Mouse (Mus musculus) MEL (cell line): ENCODE data around the gene Dock11. TPM values are rescaled to one million over a fixed set of nuclear protein-coding genes. Genes with fewer than 3 reads are reported as not detected.

Experiments used
- DNase-seq: peaks from one replicate; pipeline ENCODE4 v3.0.0; 2011; ENCODE audit warnings: low read depth, low spot score
- H3K27ac ChIP-seq: 2 replicates; pipeline ENCODE4 v1.5.1; 2012; ENCODE audit warnings: low read depth, mild to moderate bottlenecking, control low read depth, low read length, moderate library complexity; ENCODE audit not compliant: control insufficient read depth
- H3K27me3 ChIP-seq, 2 experiments: fragments of 150-350 bp in 1 of 2; sonication (generic) in 1 of 2; 2 replicates each; pipeline ENCODE4 v1.6.1; 2012; ENCODE audit warnings: low read length in 2 of 2, mild to moderate bottlenecking in 2 of 2, improper control_type of control experiment in 1 of 2, moderate library complexity in 1 of 2; ENCODE audit not compliant: insufficient read depth in 2 of 2, control insufficient read depth in 1 of 2
- H3K36me3 ChIP-seq, 2 experiments: 2 replicates each; pipeline ENCODE4 v1.6.1; 2012 to 2014; ENCODE audit warnings: low read length in 2 of 2, improper control_type of control experiment in 1 of 2, inconsistent platforms in 1 of 2, mild to moderate bottlenecking in 1 of 2; ENCODE audit not compliant: insufficient read depth in 2 of 2, control insufficient read depth in 1 of 2
- H3K4me1 ChIP-seq, 2 experiments: fragments of 150-350 bp in 1 of 2; sonication (generic) in 1 of 2; 2 replicates each; pipeline ENCODE4 v1.6.1; 2012; ENCODE audit warnings: low read length in 2 of 2, improper control_type of control experiment in 1 of 2, mild to moderate bottlenecking in 1 of 2; ENCODE audit not compliant: insufficient read depth in 2 of 2, control insufficient read depth in 1 of 2
- H3K4me3 ChIP-seq, 2 experiments: fragments of 150-350 bp in 1 of 2; sonication (generic) in 1 of 2; 2 replicates each; pipeline ENCODE4 v1.5.1; 2012; ENCODE audit warnings: low read depth in 2 of 2, low read length in 2 of 2, mild to moderate bottlenecking in 2 of 2, moderate library complexity in 2 of 2, control low read depth in 1 of 2, improper control_type of control experiment in 1 of 2; ENCODE audit not compliant: control insufficient read depth in 1 of 2, insufficient read depth in 1 of 2
- H3K79me2 ChIP-seq: 2 replicates; pipeline ENCODE4 v1.6.1; 2012; ENCODE audit warnings: mild to moderate bottlenecking, low read length, moderate library complexity; ENCODE audit not compliant: control insufficient read depth, poor library complexity, insufficient read depth
- H3K9ac ChIP-seq: 2 replicates; pipeline ENCODE4 v1.6.1; 2012; ENCODE audit warnings: low read depth, mild to moderate bottlenecking, control low read depth, low read length, moderate library complexity; ENCODE audit not compliant: control insufficient read depth, poor library complexity, severe bottlenecking
- H3K9me3 ChIP-seq: fragments of 150-350 bp; sonication (generic); replicated peaks from 2 replicates; pipeline ENCODE4 v1.6.1; 2012; ENCODE audit warnings: mild to moderate bottlenecking, low read length, improper control_type of control experiment, moderate library complexity; ENCODE audit not compliant: insufficient read depth
- BHLHE40 ChIP-seq: IDR thresholded peaks from 2 replicates; pipeline ENCODE4 v1.6.1; 2012; ENCODE audit warnings: low read depth, mild to moderate bottlenecking, inconsistent platforms, low read length, improper control_type of control experiment, borderline replicate concordance
- CHD1 ChIP-seq: IDR thresholded peaks from 2 replicates; pipeline ENCODE4 v1.6.1; 2012; ENCODE audit warnings: low read depth, mild to moderate bottlenecking, inconsistent platforms, low read length, improper control_type of control experiment
- EP300 ChIP-seq, 2 experiments: IDR thresholded peaks; 2 replicates each; pipeline ENCODE4 v1.6.1; 2011; ENCODE audit warnings: improper control_type of control experiment in 2 of 2, low read length in 2 of 2, low read depth in 1 of 2, mild to moderate bottlenecking in 1 of 2
- GABPA ChIP-seq: IDR thresholded peaks from 2 replicates; pipeline ENCODE4 v1.6.1; 2012; ENCODE audit warnings: low read depth, mild to moderate bottlenecking, inconsistent platforms, low read length, improper control_type of control experiment, moderate library complexity
- MAZ ChIP-seq: IDR thresholded peaks from 2 replicates; pipeline ENCODE4 v1.6.1; 2012; ENCODE audit warnings: low read depth, mild to moderate bottlenecking, inconsistent platforms, low read length, improper control_type of control experiment
- MEF2A ChIP-seq: IDR thresholded peaks from 2 replicates; pipeline ENCODE4 v1.6.1; 2014; ENCODE audit warnings: low read depth, mild to moderate bottlenecking, inconsistent platforms, low read length, improper control_type of control experiment; ENCODE audit not compliant: poor library complexity, insufficient replicate concordance, severe bottlenecking; ENCODE audit errors: extremely low read depth
- MXI1 ChIP-seq: IDR thresholded peaks from 2 replicates; pipeline ENCODE4 v1.6.1; 2011; ENCODE audit warnings: mild to moderate bottlenecking, low read depth, low read length, improper control_type of control experiment
- MYB ChIP-seq: IDR thresholded peaks from 2 replicates; pipeline ENCODE4 v1.6.1; 2011; ENCODE audit warnings: mild to moderate bottlenecking, low read depth, low read length, improper control_type of control experiment
- NRF1 ChIP-seq: IDR thresholded peaks from 2 replicates; pipeline ENCODE4 v1.6.1; 2014; ENCODE audit warnings: low read depth, mild to moderate bottlenecking, inconsistent platforms, low read length, improper control_type of control experiment, moderate library complexity; ENCODE audit not compliant: poor library complexity, insufficient read depth, severe bottlenecking
- TCF12 ChIP-seq: IDR thresholded peaks from 2 replicates; pipeline ENCODE4 v1.6.1; 2014; ENCODE audit warnings: low read depth, mild to moderate bottlenecking, inconsistent platforms, low read length, improper control_type of control experiment, moderate library complexity
- ZMIZ1 ChIP-seq: IDR thresholded peaks from 2 replicates; pipeline ENCODE4 v1.6.1; 2012; ENCODE audit warnings: low read depth, mild to moderate bottlenecking, inconsistent platforms, low read length, improper control_type of control experiment, moderate library complexity
- ZNF384 ChIP-seq: IDR thresholded peaks from 2 replicates; pipeline ENCODE4 v1.6.1; 2012; ENCODE audit warnings: low read depth, mild to moderate bottlenecking, inconsistent platforms, low read length, improper control_type of control experiment
- polyA plus RNA-seq, 2 experiments: library from polyadenylated mRNA; stranded (reverse) in 1 of 2; unstranded in 1 of 2; fragments of >175 nt in 1 of 2; fragments of >200 nt in 1 of 2; gene quantifications; 2 replicates each; pipeline versions ENCODE4 v1.2.1 to v1.2.4; 2012; ENCODE audit warnings: low replicate concordance in 2 of 2, low read depth in 1 of 2; ENCODE audit not compliant: insufficient read length in 2 of 2, insufficient read depth in 1 of 2, missing spikeins in 1 of 2
- total RNA-seq: library from RNA; depleted of rRNA; stranded (reverse); fragments of 300-350 nt; gene quantifications from 2 replicates; pipeline ENCODE4 v1.2.3, GENCODE M21; 2012

The Dock11 gene
- total and polyA plus RNA-seq, 3 experiments, result 8.8 to 9.1 TPM; not detected in 1

DNA sequence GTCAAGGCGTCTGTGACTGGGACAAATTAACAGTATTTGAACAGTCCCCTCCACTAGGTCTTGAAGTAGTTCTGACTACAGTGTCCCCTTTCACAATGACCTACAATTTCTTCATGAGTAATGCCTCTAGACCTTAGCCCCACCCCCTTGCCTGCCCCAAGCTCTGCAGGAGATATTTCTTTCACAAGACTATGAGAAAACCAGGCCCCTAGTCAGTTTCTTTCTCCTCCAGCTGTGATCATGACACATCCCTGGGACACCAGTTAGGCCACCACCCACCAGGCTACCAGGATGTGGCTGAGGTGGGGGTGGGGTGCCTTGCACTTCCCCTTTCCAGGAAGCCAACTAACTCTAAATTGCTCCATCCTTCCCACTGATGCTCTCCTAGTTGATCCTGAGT lies 194.3 kb downstream of the Dock11 start:
- H3K36me3 ChIP-seq, result peaks cover 0 to 9% of the 10 kb centered on the region in 2 experiments; a peak in 2 of 4 replicates
- no peak overlapping the region for H3K4me3 ChIP-seq
- no peak overlapping the region for H3K27ac ChIP-seq
- H3K79me2 ChIP-seq, result no peaks in the 10 kb centered on the region
- H3K9ac ChIP-seq, result no peak overlapping the region
- no peak for TF ChIP-seq BHLHE40
- H3K4me1 ChIP-seq, result peaks cover 2 to 13% of the 10 kb centered on the region in 2 experiments; a peak in 3 of 4 replicates
- peak; percentile 54 for DNase-seq
- H3K9me3 ChIP-seq, result no peaks in the 10 kb centered on the region
- H3K27me3 ChIP-seq, result no peaks in the 10 kb centered on the region

DNA sequence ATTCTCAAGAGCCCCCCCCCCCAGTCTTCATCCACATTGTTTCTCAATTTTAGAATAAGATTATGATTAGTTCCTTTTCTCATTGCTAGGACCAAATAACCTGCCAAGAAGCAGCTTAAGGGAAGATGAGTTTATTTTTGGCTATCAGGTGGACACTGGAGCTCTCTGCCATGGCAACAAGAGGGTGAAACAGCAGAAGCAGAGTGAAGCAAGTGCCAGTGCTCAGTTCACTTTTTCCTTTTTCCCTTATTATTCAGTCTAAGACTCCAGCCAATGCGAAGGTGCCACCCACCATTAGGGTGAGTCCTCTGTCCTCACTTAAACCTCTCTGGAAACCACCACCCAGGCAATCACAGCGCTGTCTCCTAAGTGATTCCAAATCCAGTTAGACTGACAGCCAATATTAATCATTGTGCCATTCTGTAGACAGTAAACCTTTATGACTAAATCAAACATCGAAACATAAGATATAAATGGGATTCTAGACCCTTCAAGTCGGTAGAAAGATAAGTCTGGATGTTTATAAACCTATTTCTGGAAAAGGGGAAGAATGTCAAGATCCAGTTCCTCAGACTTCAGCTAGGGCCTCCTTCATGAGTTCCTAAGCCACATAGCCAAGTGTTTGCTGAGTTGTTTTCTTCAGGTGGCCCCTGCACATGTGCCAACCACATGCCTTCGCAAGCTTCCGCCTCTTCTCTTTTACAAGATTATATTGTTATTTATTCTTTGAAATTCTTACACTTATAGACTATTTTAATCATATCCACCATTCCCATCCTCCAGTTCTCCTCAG lies 200.0 kb downstream of the Dock11 start:
- Histone ChIP-seq H3K4me1 (no peaks in the 10 kb centered on the region), H3K9me3 (no peaks in the 10 kb centered on the region), H3K79me2 (no peaks in the 10 kb centered on the region), H3K4me3 (no peak overlapping the region), H3K27ac (no peak overlapping the region), H3K27me3 (no peaks in the 10 kb centered on the region), H3K36me3 (no peaks in the 10 kb centered on the region), H3K9ac (no peak overlapping the region)
- DNase-seq, result no peak
- TF ChIP-seq ZMIZ1 (no peak), GABPA (no peak), MEF2A (no peak), MAZ (no peak)

GRCm38 (mm10) chrX:36100883-36101282 lies 212.3 kb downstream of the Dock11 start:
- no peak overlapping the region for H3K27ac ChIP-seq
- no peaks in the 10 kb centered on the region for H3K79me2 ChIP-seq
- H3K9ac ChIP-seq, result no peak overlapping the region
- H3K4me3 ChIP-seq, result peak overlapping the region in 1 of 2 experiments; percentile 13; a peak in 1 of 4 replicates
- no peak for TF ChIP-seq ZNF384
- TF ChIP-seq MXI1, result no peak
- no peak for TF ChIP-seq MAZ
- no peak for TF ChIP-seq CHD1
- TF ChIP-seq TCF12, result no peak
- TF ChIP-seq EP300 (IDR thresholded peaks at IDR 0.05; ENCODE audit: low read depth in 1 of 2, low read length in 2 of 2), result no peak
- TF ChIP-seq ZMIZ1, result no peak
- no peak for TF ChIP-seq MYB
- no peak for TF ChIP-seq NRF1
- TF ChIP-seq, all 39 proteins: peak for 0
- H3K4me1 ChIP-seq, result no peaks in the 10 kb centered on the region
- DNase-seq, result peak; percentile 36
- no peaks in the 10 kb centered on the region for H3K36me3 ChIP-seq
- H3K27me3 ChIP-seq, result no peaks in the 10 kb centered on the region
- H3K9me3 ChIP-seq, result no peaks in the 10 kb centered on the region
